Mouse (Mus musculus): Measurements from ENCODE around the gene Stk10. TPM values are rescaled to one million over a fixed set of nuclear protein-coding genes. Genes with fewer than 3 reads are reported as not detected.
A peak's percentile ranks its signal among the peaks of the same experiment; 100 is the strongest.

The Stk10 gene
- polyA plus RNA-seq, 1 experiment from 2014 or later: 2.6 TPM

GRCm38 (mm10) chr11:32551579-32552297 lies 18.6 kb downstream of the Stk10 start:
- H3K9me3 ChIP-seq: no peaks in the 10 kb centered on the region
- 73% methylated on average over 12 of the region's 12 CpGs for WGBS
- peaks cover 78% of the 10 kb centered on the region for H3K4me1 ChIP-seq
- no peaks in the 10 kb centered on the region for H3K27me3 ChIP-seq (replicated peaks)
- H3K36me3 ChIP-seq: no peaks in the 10 kb centered on the region
- no peak overlapping the region for H3K4me2 ChIP-seq
- no peak overlapping the region for H3K4me3 ChIP-seq
- H3K27ac ChIP-seq (replicated peaks): no peak overlapping the region; the same call in 1 of the 2 replicates
- 0 out of 2 replicates have a peak overlapping the region, but pooled peaks have one; percentile 24 for H3K9ac ChIP-seq
- ATAC-seq (ENCODE audit: extremely low read depth, insufficient number of reproducible peaks, low FRiP score, low TSS enrichment): no peak

- H3K27ac ChIP-seq (replicated peaks): peak overlapping the region; percentile 72
- no peaks in the 10 kb centered on the region for H3K36me3 ChIP-seq
- H3K9ac ChIP-seq: 0 out of 2 replicates have a peak overlapping the region, but pooled peaks have one; percentile 24
- H3K27me3 ChIP-seq (replicated peaks): no peaks in the 10 kb centered on the region
- H3K9me3 ChIP-seq: no peaks in the 10 kb centered on the region
- peaks cover 71% of the 10 kb centered on the region for H3K4me1 ChIP-seq
- ATAC-seq (ENCODE audit: extremely low read depth, insufficient number of reproducible peaks, low FRiP score, low TSS enrichment): no peak
- H3K4me2 ChIP-seq: peak overlapping the region; percentile 16; the same call in 1 of the 2 replicates
- WGBS: 60% methylated on average over 13 of the region's 13 CpGs
- H3K4me3 ChIP-seq: no peak overlapping the region
These were observed 19.4 kb downstream of the Stk10 start for GRCm38 (mm10) chr11:32552401-32553090.

GRCm38 (mm10) chr11:32553311-32554140 lies 20.4 kb downstream of the Stk10 start:
- Histone ChIP-seq H3K4me1 (peaks cover 62% of the 10 kb centered on the region), H3K27ac (replicated peaks) (peak overlapping the region; percentile 72), H3K27me3 (replicated peaks) (no peaks in the 10 kb centered on the region), H3K4me3 (no peak overlapping the region), H3K4me2 (peak overlapping the region; percentile 16; the same call in 1 of the 2 replicates), H3K9ac (peak overlapping the region; percentile 24; the same call in 1 of the 2 replicates), H3K9me3 (no peaks in the 10 kb centered on the region), H3K36me3 (no peaks in the 10 kb centered on the region)
- 37% methylated on average over 14 of the region's 14 CpGs for WGBS
- no peak for ATAC-seq (ENCODE audit: extremely low read depth, insufficient number of reproducible peaks, low FRiP score, low TSS enrichment)

- Histone ChIP-seq H3K4me1 (peaks cover 56% of the 10 kb centered on the region), H3K9ac (no peak overlapping the region), H3K4me2 (no peak overlapping the region), H3K27ac (replicated peaks) (0 out of 2 replicates have a peak overlapping the region, but pooled peaks have one; percentile 5), H3K9me3 (no peaks in the 10 kb centered on the region), H3K36me3 (no peaks in the 10 kb centered on the region), H3K27me3 (replicated peaks) (no peaks in the 10 kb centered on the region), H3K4me3 (no peak overlapping the region)
- no peak for ATAC-seq (ENCODE audit: extremely low read depth, insufficient number of reproducible peaks, low FRiP score, low TSS enrichment)
- WGBS: 56% methylated on average over 14 of the region's 14 CpGs
These were observed 21.3 kb downstream of the Stk10 start for GRCm38 (mm10) chr11:32554141-32555091.

GRCm38 (mm10) chr11:32555103-32555689 lies 22.1 kb downstream of the Stk10 start:
- Histone ChIP-seq H3K9ac (no peak overlapping the region), H3K27ac (replicated peaks) (no peak overlapping the region), H3K9me3 (no peaks in the 10 kb centered on the region), H3K4me3 (no peak overlapping the region), H3K4me1 (peaks cover 52% of the 10 kb centered on the region), H3K4me2 (no peak overlapping the region), H3K36me3 (no peaks in the 10 kb centered on the region), H3K27me3 (replicated peaks) (no peaks in the 10 kb centered on the region)
- no peak for ATAC-seq (ENCODE audit: extremely low read depth, insufficient number of reproducible peaks, low FRiP score, low TSS enrichment)
- WGBS: 80% methylated on average over 12 of the region's 12 CpGs

GRCm38 (mm10) chr11:32556333-32556990 lies 23.4 kb downstream of the Stk10 start:
- Histone ChIP-seq H3K9ac (no peak overlapping the region), H3K4me3 (no peak overlapping the region), H3K27ac (replicated peaks) (no peak overlapping the region), H3K27me3 (replicated peaks) (no peaks in the 10 kb centered on the region), H3K4me1 (peaks cover 40% of the 10 kb centered on the region), H3K36me3 (no peaks in the 10 kb centered on the region), H3K9me3 (no peaks in the 10 kb centered on the region), H3K4me2 (no peak overlapping the region)
- WGBS: 77% methylated on average over 10 of the region's 10 CpGs
- no peak for ATAC-seq (ENCODE audit: extremely low read depth, insufficient number of reproducible peaks, low FRiP score, low TSS enrichment)

- Histone ChIP-seq H3K4me2 (no peak overlapping the region), H3K36me3 (no peaks in the 10 kb centered on the region), H3K9ac (no peak overlapping the region), H3K27ac (replicated peaks) (no peak overlapping the region), H3K27me3 (replicated peaks) (no peaks in the 10 kb centered on the region), H3K4me1 (peaks cover 39% of the 10 kb centered on the region), H3K4me3 (no peak overlapping the region), H3K9me3 (no peaks in the 10 kb centered on the region)
- 96% methylated on average over 4 of the region's 4 CpGs for WGBS
- no peak for ATAC-seq (ENCODE audit: extremely low read depth, insufficient number of reproducible peaks, low FRiP score, low TSS enrichment)
These were observed 24.9 kb downstream of the Stk10 start for GRCm38 (mm10) chr11:32558026-32558425.

- ATAC-seq (ENCODE audit: extremely low read depth, insufficient number of reproducible peaks, low FRiP score, low TSS enrichment): no peak
- Histone ChIP-seq H3K4me3 (no peak overlapping the region), H3K36me3 (no peaks in the 10 kb centered on the region), H3K27me3 (replicated peaks) (no peaks in the 10 kb centered on the region), H3K4me2 (no peak overlapping the region), H3K9me3 (no peaks in the 10 kb centered on the region), H3K9ac (no peak overlapping the region), H3K27ac (replicated peaks) (no peak overlapping the region), H3K4me1 (peaks cover 32% of the 10 kb centered on the region)
- WGBS: 41% methylated on average over 8 of the region's 8 CpGs
These were observed 25.6 kb downstream of the Stk10 start for GRCm38 (mm10) chr11:32558677-32559076.

- Histone ChIP-seq H3K4me1 (peaks cover 27% of the 10 kb centered on the region), H3K27ac (replicated peaks) (no peak overlapping the region), H3K9ac (no peak overlapping the region), H3K4me3 (no peak overlapping the region), H3K36me3 (no peaks in the 10 kb centered on the region), H3K27me3 (replicated peaks) (no peaks in the 10 kb centered on the region), H3K4me2 (no peak overlapping the region), H3K9me3 (no peaks in the 10 kb centered on the region)
- 79% methylated on average over 12 of the region's 12 CpGs for WGBS
- ATAC-seq (ENCODE audit: extremely low read depth, insufficient number of reproducible peaks, low FRiP score, low TSS enrichment): no peak
These were observed 27.1 kb downstream of the Stk10 start for GRCm38 (mm10) chr11:32560015-32560770.

Data from heart, embryonic 13.5 days (tissue).